Mouse (Mus musculus): ENCODE data around the gene Rem1. TPM values are rescaled to one million over a fixed set of nuclear protein-coding genes. Genes with fewer than 3 reads are reported as not detected.
A peak's percentile ranks its signal among the peaks of the same experiment; 100 is the strongest.
"Not testable (repeated sequence)": the region's sequence is repeated elsewhere in the genome, so short reads cannot be mapped to it uniquely, and the experiment has no call there.

Gene Rem1
- polyA plus RNA-seq, 1 experiment: 12.4 TPM

GRCm38 (mm10) chr2:152638865-152639264 is 12.1 kb downstream of the Rem1 start:
- DNase-seq: no peak
- H3K4me3 ChIP-seq (replicated peaks; ENCODE audit: extremely low read depth, low read depth, low read length): no peak overlapping the region
- no peak for TF ChIP-seq POLR2A (IDR thresholded peaks at IDR 0.05; ENCODE audit: borderline replicate concordance, extremely low read depth, low read depth, low read length)
- no peak for TF ChIP-seq CTCF (IDR thresholded peaks at IDR 0.05; ENCODE audit: insufficient read depth, low read length)
- no peaks in the 10 kb centered on the region for H3K4me1 ChIP-seq (ENCODE audit: control insufficient read depth, insufficient read depth, low read length)
- WGBS: 50% methylated on average over 6 of the region's 6 CpGs

- Histone ChIP-seq H3K4me1 (ENCODE audit: control insufficient read depth, insufficient read depth, low read length) (no peaks in the 10 kb centered on the region), H3K4me3 (replicated peaks; ENCODE audit: extremely low read depth, low read depth, low read length) (no peak overlapping the region)
- TF ChIP-seq CTCF (IDR thresholded peaks at IDR 0.05; ENCODE audit: insufficient read depth, low read length) (no peak), POLR2A (IDR thresholded peaks at IDR 0.05; ENCODE audit: borderline replicate concordance, extremely low read depth, low read depth, low read length) (no peak)
- 33% methylated on average over 11 of the region's 11 CpGs for WGBS
- DNase-seq: no peak
Measured at GRCm38 (mm10) chr2:152639406-152640113, 12.8 kb downstream of the Rem1 start.

GRCm38 (mm10) chr2:152652901-152653620 is 26.3 kb downstream of the Rem1 start:
- TF ChIP-seq CTCF (IDR thresholded peaks at IDR 0.05; ENCODE audit: insufficient read depth, low read length) (no peak), POLR2A (IDR thresholded peaks at IDR 0.05; ENCODE audit: borderline replicate concordance, extremely low read depth, low read depth, low read length) (no peak)
- peak; percentile 35 for DNase-seq
- 35% methylated on average over 10 of the region's 10 CpGs for WGBS
- H3K4me3 ChIP-seq (replicated peaks; ENCODE audit: extremely low read depth, low read depth, low read length): no peak overlapping the region
- no peaks in the 10 kb centered on the region for H3K4me1 ChIP-seq (ENCODE audit: control insufficient read depth, insufficient read depth, low read length)

GRCm38 (mm10) chr2:152653874-152654715 is 27.3 kb downstream of the Rem1 start:
- H3K4me1 ChIP-seq (ENCODE audit: control insufficient read depth, insufficient read depth, low read length): no peaks in the 10 kb centered on the region
- H3K4me3 ChIP-seq (replicated peaks; ENCODE audit: extremely low read depth, low read depth, low read length): no peak overlapping the region
- DNase-seq: no peak
- TF ChIP-seq POLR2A (IDR thresholded peaks at IDR 0.05; ENCODE audit: borderline replicate concordance, extremely low read depth, low read depth, low read length) (no peak), CTCF (IDR thresholded peaks at IDR 0.05; ENCODE audit: insufficient read depth, low read length) (no peak)
- 35% methylated on average over 14 of the region's 14 CpGs for WGBS

- 52% methylated on average over 10 of the region's 10 CpGs for WGBS
- DNase-seq: no peak
- TF ChIP-seq CTCF (IDR thresholded peaks at IDR 0.05; ENCODE audit: insufficient read depth, low read length) (peak; percentile 40), POLR2A (IDR thresholded peaks at IDR 0.05; ENCODE audit: borderline replicate concordance, extremely low read depth, low read depth, low read length) (no peak)
Measured at GRCm38 (mm10) chr2:152657398-152657797, 30.6 kb downstream of the Rem1 start.

GRCm38 (mm10) chr2:152661163-152661562 is 34.4 kb downstream of the Rem1 start:
- DNase-seq: no peak

More at GRCm38 (mm10) chr2:152657398-152657797, 30.6 kb downstream of the Rem1 start:
- Histone ChIP-seq H3K4me3 (replicated peaks; ENCODE audit: extremely low read depth, low read depth, low read length) (no peak overlapping the region), H3K4me1 (ENCODE audit: control insufficient read depth, insufficient read depth, low read length) (no peaks in the 10 kb centered on the region)

GRCm38 (mm10) chr2:152666191-152666590 is 39.4 kb downstream of the Rem1 start:
- H3K4me1 ChIP-seq (ENCODE audit: control insufficient read depth, insufficient read depth, low read length); H3K4me3 ChIP-seq (replicated peaks; ENCODE audit: extremely low read depth, low read depth, low read length); DNase-seq: not testable (repeated sequence)
- WGBS: 63% methylated on average over 3 of the region's 3 CpGs

More at GRCm38 (mm10) chr2:152661163-152661562, 34.4 kb downstream of the Rem1 start:
- H3K4me3 ChIP-seq (replicated peaks; ENCODE audit: extremely low read depth, low read depth, low read length): no peak overlapping the region
- no peaks in the 10 kb centered on the region for H3K4me1 ChIP-seq (ENCODE audit: control insufficient read depth, insufficient read depth, low read length)
- TF ChIP-seq POLR2A (IDR thresholded peaks at IDR 0.05; ENCODE audit: borderline replicate concordance, extremely low read depth, low read depth, low read length) (no peak), CTCF (IDR thresholded peaks at IDR 0.05; ENCODE audit: insufficient read depth, low read length) (no peak)
- 71% methylated on average over 6 of the region's 6 CpGs for WGBS

GRCm38 (mm10) chr2:152669256-152669638 is 42.5 kb downstream of the Rem1 start, which contains the start of gene H13:
TSS of gene H13 (plus strand) at chr2:152669461.
- under 1% methylated on average over 35 of the region's 35 CpGs for WGBS
- TF ChIP-seq CTCF (IDR thresholded peaks at IDR 0.05; ENCODE audit: insufficient read depth, low read length) (peak; percentile 90), POLR2A (IDR thresholded peaks at IDR 0.05; ENCODE audit: borderline replicate concordance, extremely low read depth, low read depth, low read length) (peak; percentile 98)
- peak; percentile 90 for DNase-seq
- Histone ChIP-seq H3K4me3 (replicated peaks; ENCODE audit: extremely low read depth, low read depth, low read length) (peak within 1 kb of the TSS; percentile 77), H3K4me1 (ENCODE audit: control insufficient read depth, insufficient read depth, low read length) (peaks cover 18% of the 10 kb centered on the region)
